Mouse (Mus musculus) liver, adult 2 months (tissue): ENCODE data around the gene Mrpl23. TPM values are rescaled to one million over a fixed set of nuclear protein-coding genes. Genes with fewer than 3 reads are reported as not detected.

Experiments
- DNase-seq: peaks from one replicate; pipeline ENCODE4 v3.0.0-alpha.2; 2011; ENCODE audit warnings: low read depth, low spot score; ENCODE audit errors: extremely low read depth
- H3K27ac ChIP-seq: fragments of 200-500 bp; replicated peaks from 2 replicates; pipeline ENCODE4 v1.5.1; 2012; ENCODE audit warnings: low read depth, mild to moderate bottlenecking, control low read depth, inconsistent platforms, low read length; ENCODE audit not compliant: insufficient read depth
- H3K27me3 ChIP-seq: fragments of 200-500 bp; 2 replicates; pipeline ENCODE4 v1.6.1; 2012; ENCODE audit warnings: mild to moderate bottlenecking, moderate library complexity, low read length, inconsistent platforms; ENCODE audit not compliant: control insufficient read depth, insufficient read depth
- H3K36me3 ChIP-seq: fragments of 200-500 bp; 2 replicates; pipeline ENCODE4 v1.6.1; 2012; ENCODE audit warnings: low read length, inconsistent platforms; ENCODE audit not compliant: control insufficient read depth, insufficient read depth
- H3K4me1 ChIP-seq: fragments of 200-500 bp; 2 replicates; pipeline ENCODE4 v1.6.1; 2011; ENCODE audit warnings: low read length; ENCODE audit not compliant: control insufficient read depth, insufficient read depth
- H3K4me3 ChIP-seq: fragments of 200-500 bp; 2 replicates; pipeline ENCODE4 v1.5.1; 2011; ENCODE audit warnings: low read depth, mild to moderate bottlenecking, control low read depth, low read length, moderate library complexity; ENCODE audit not compliant: insufficient read depth
- H3K79me2 ChIP-seq: fragments of 200-500 bp; 2 replicates; pipeline ENCODE4 v1.6.1; 2012; ENCODE audit warnings: inconsistent platforms, mild to moderate bottlenecking, low read length, moderate library complexity; ENCODE audit not compliant: control insufficient read depth, insufficient read depth
- H3K9ac ChIP-seq: fragments of 200-500 bp; 2 replicates; pipeline ENCODE4 v1.6.1; 2012; ENCODE audit warnings: low read depth, mild to moderate bottlenecking, control low read depth, inconsistent platforms, low read length
- CTCF ChIP-seq: fragments of 200-500 bp; IDR thresholded peaks from 2 replicates; pipeline ENCODE4 v1.5.1; 2011; ENCODE audit warnings: low read depth, low read length, control low read depth
- POLR2A ChIP-seq: fragments of 200-500 bp; IDR thresholded peaks from 2 replicates; pipeline ENCODE4 v1.6.1; 2011; ENCODE audit warnings: low read length, control low read depth; ENCODE audit not compliant: insufficient read depth; ENCODE audit errors: extremely low read depth
- WGBS: fragments of 180-500 bp; shearing (Covaris S2); methylation state at CpG from one replicate; pipeline ENCODE4 v1.1.7; 2018; 5-methylcytosine and 5-hydroxymethylcytosine counted together
- polyA plus RNA-seq: library from polyadenylated mRNA; depleted of rRNA; stranded (reverse); fragments of >200 nt; gene quantifications from 2 replicates; pipeline ENCODE4 v1.2.3, GENCODE M21; 2012
- total RNA-seq: library from RNA; depleted of rRNA; stranded (reverse); fragments of >200 nt; gene quantifications from 2 replicates; pipeline ENCODE4 v1.2.3, GENCODE M21; 2014

Gene Mrpl23
- total and polyA plus RNA-seq, 2 experiments: 7.6 to 45.0 TPM

GRCm38 (mm10) chr7:142568985-142569384 lies 36.5 kb downstream of the Mrpl23 start:
- DNase-seq: no peak
- TF ChIP-seq CTCF (no peak), POLR2A (no peak)
- Histone ChIP-seq H3K79me2 (no peaks in the 10 kb centered on the region), H3K27me3 (no peaks in the 10 kb centered on the region), H3K36me3 (no peaks in the 10 kb centered on the region), H3K27ac (no peak overlapping the region), H3K4me3 (no peak overlapping the region), H3K9ac (no peak overlapping the region), H3K4me1 (no peaks in the 10 kb centered on the region)
- WGBS: 35% methylated on average over 8 of the region's 8 CpGs

GRCm38 (mm10) chr7:142570565-142570964 lies 38.1 kb downstream of the Mrpl23 start:
- Histone ChIP-seq H3K4me3 (no peak overlapping the region), H3K27me3 (no peaks in the 10 kb centered on the region), H3K79me2 (no peaks in the 10 kb centered on the region), H3K4me1 (no peaks in the 10 kb centered on the region), H3K27ac (no peak overlapping the region), H3K36me3 (no peaks in the 10 kb centered on the region), H3K9ac (no peak overlapping the region)
- TF ChIP-seq CTCF (no peak), POLR2A (no peak)
- 58% methylated on average over 9 of the region's 9 CpGs for WGBS
- DNase-seq: no peak

GRCm38 (mm10) chr7:142571458-142572220 lies 39.2 kb downstream of the Mrpl23 start:
- no peaks in the 10 kb centered on the region for H3K27me3 ChIP-seq
- H3K79me2 ChIP-seq: no peaks in the 10 kb centered on the region
- H3K4me1 ChIP-seq: no peaks in the 10 kb centered on the region
- WGBS: 73% methylated on average over 16 of the region's 16 CpGs
- H3K36me3 ChIP-seq: no peaks in the 10 kb centered on the region
- no peak overlapping the region for H3K27ac ChIP-seq
- no peak overlapping the region for H3K4me3 ChIP-seq
- H3K9ac ChIP-seq: no peak overlapping the region
- peak; percentile 12 for DNase-seq
- no peak for TF ChIP-seq CTCF
- TF ChIP-seq POLR2A: no peak

GRCm38 (mm10) chr7:142572343-142572742 lies 39.9 kb downstream of the Mrpl23 start:
- no peaks in the 10 kb centered on the region for H3K36me3 ChIP-seq
- H3K27me3 ChIP-seq: peaks cover 7% of the 10 kb centered on the region; the same call in 1 of the 2 replicates
- H3K27ac ChIP-seq: no peak overlapping the region
- no peaks in the 10 kb centered on the region for H3K4me1 ChIP-seq
- H3K4me3 ChIP-seq: no peak overlapping the region
- TF ChIP-seq CTCF: no peak
- no peak for TF ChIP-seq POLR2A
- no peaks in the 10 kb centered on the region for H3K79me2 ChIP-seq
- WGBS: 68% methylated on average over 7 of the region's 7 CpGs
- no peak overlapping the region for H3K9ac ChIP-seq
- no peak for DNase-seq

- no peak for TF ChIP-seq POLR2A
- no peak for TF ChIP-seq CTCF
- no peaks in the 10 kb centered on the region for H3K36me3 ChIP-seq
- peaks cover 7% of the 10 kb centered on the region; the same call in 1 of the 2 replicates for H3K27me3 ChIP-seq
- no peaks in the 10 kb centered on the region for H3K79me2 ChIP-seq
- no peak for DNase-seq
- WGBS: 67% methylated on average over 6 of the region's 6 CpGs
- no peak overlapping the region for H3K4me3 ChIP-seq
- no peak overlapping the region for H3K27ac ChIP-seq
- no peaks in the 10 kb centered on the region for H3K4me1 ChIP-seq
- no peak overlapping the region for H3K9ac ChIP-seq
Measured at GRCm38 (mm10) chr7:142572992-142573391, 40.5 kb downstream of the Mrpl23 start.

GRCm38 (mm10) chr7:142574155-142574660 lies 41.7 kb downstream of the Mrpl23 start:
- no peaks in the 10 kb centered on the region for H3K36me3 ChIP-seq
- no peak overlapping the region for H3K27ac ChIP-seq
- H3K9ac ChIP-seq: no peak overlapping the region
- no peak for DNase-seq
- peaks cover 7% of the 10 kb centered on the region; the same call in 1 of the 2 replicates for H3K27me3 ChIP-seq
- no peak overlapping the region for H3K4me3 ChIP-seq
- H3K4me1 ChIP-seq: no peaks in the 10 kb centered on the region
- TF ChIP-seq CTCF: no peak
- WGBS: 72% methylated on average over 3 of the region's 3 CpGs
- H3K79me2 ChIP-seq: no peaks in the 10 kb centered on the region
